Mouse (Mus musculus) heart, embryonic 13.5 days (tissue): Measurements from ENCODE around the gene Pcgf1. TPM values are rescaled to one million over a fixed set of nuclear protein-coding genes. Genes with fewer than 3 reads are reported as not detected.

Experiments
- ATAC-seq: fragments of 200-750 bp; cut with Nextera tagmentation; 2 replicates; pipeline ENCODE4 v1.8.0; 2017; ENCODE audit warnings: moderate TSS enrichment; ENCODE audit not compliant: insufficient number of reproducible peaks, low FRiP score, low TSS enrichment; ENCODE audit errors: extremely low read depth
- H3K27ac ChIP-seq: fragments of 300-500 bp; sonication (generic); replicated peaks from 2 replicates; pipeline ENCODE4 v1.5.1; 2015; ENCODE audit warnings: moderate library complexity, mild to moderate bottlenecking, inconsistent platforms
- H3K27me3 ChIP-seq: fragments of 300-500 bp; sonication (generic); replicated peaks from 2 replicates; pipeline ENCODE4 v1.6.1; 2015; ENCODE audit warnings: mild to moderate bottlenecking, inconsistent platforms
- H3K36me3 ChIP-seq: fragments of 300-500 bp; sonication (generic); 2 replicates; pipeline ENCODE4 v1.6.1; 2015; ENCODE audit warnings: mild to moderate bottlenecking, inconsistent platforms
- H3K4me1 ChIP-seq: fragments of 300-500 bp; sonication (generic); 2 replicates; pipeline ENCODE4 v1.6.1; 2015; ENCODE audit warnings: inconsistent platforms
- H3K4me2 ChIP-seq: fragments of 300-500 bp; sonication (generic); 2 replicates; pipeline ENCODE4 v1.6.1; 2015; ENCODE audit warnings: inconsistent platforms, mild to moderate bottlenecking, moderate library complexity
- H3K4me3 ChIP-seq: fragments of 300-500 bp; sonication (generic); 2 replicates; pipeline ENCODE4 v1.5.1; 2015; ENCODE audit warnings: moderate library complexity, mild to moderate bottlenecking, inconsistent platforms
- H3K9ac ChIP-seq: fragments of 300-500 bp; sonication (generic); 2 replicates; pipeline ENCODE4 v1.6.1; 2015; ENCODE audit warnings: inconsistent platforms, mild to moderate bottlenecking, moderate library complexity
- H3K9me3 ChIP-seq: fragments of 300-500 bp; sonication (generic); 2 replicates; pipeline ENCODE4 v1.6.1; 2016; ENCODE audit warnings: inconsistent platforms
- WGBS: fragments of 180-500 bp; shearing (Covaris S2); methylation state at CpG from one replicate; pipeline ENCODE4 v1.1.7; 2015; ENCODE audit warnings: mixed read lengths; 5-methylcytosine and 5-hydroxymethylcytosine counted together
- polyA plus RNA-seq: library from polyadenylated mRNA; unstranded; fragments of >200 nt; fragmentation: Nextera tagmentation; extraction: Ambion mirVana; gene quantifications from 2 replicates; pipeline ENCODE4 v1.2.1, GENCODE M21; 2015

The Pcgf1 gene
- polyA plus RNA-seq, 1 experiment from 2014 or later: 14.8 TPM

GRCm38 (mm10) chr6:83043561-83043960 lies 34.1 kb upstream of the Pcgf1 start:
- ATAC-seq: no peak
- H3K4me2 ChIP-seq: no peak overlapping the region; the same call in 1 of the 2 replicates
- peak overlapping the region; percentile 75 for H3K27ac ChIP-seq
- no peaks in the 10 kb centered on the region for H3K9me3 ChIP-seq
- no peaks in the 10 kb centered on the region for H3K36me3 ChIP-seq
- H3K4me3 ChIP-seq: no peak overlapping the region
- H3K4me1 ChIP-seq: peaks cover 26% of the 10 kb centered on the region
- WGBS: 56% methylated on average over 6 of the region's 6 CpGs
- peaks cover 51% of the 10 kb centered on the region for H3K27me3 ChIP-seq
- H3K9ac ChIP-seq: no peak overlapping the region

GRCm38 (mm10) chr6:83043993-83044392 lies 33.7 kb upstream of the Pcgf1 start:
- Histone ChIP-seq H3K27ac (peak overlapping the region; percentile 75), H3K9ac (0 out of 2 replicates have a peak overlapping the region, but pooled peaks have one; percentile 37), H3K27me3 (peaks cover 55% of the 10 kb centered on the region), H3K9me3 (no peaks in the 10 kb centered on the region), H3K4me2 (peak overlapping the region; percentile 16; the same call in 1 of the 2 replicates), H3K4me1 (peaks cover 22% of the 10 kb centered on the region), H3K4me3 (no peak overlapping the region), H3K36me3 (no peaks in the 10 kb centered on the region)
- ATAC-seq: 0 out of 2 replicates have a peak, but pooled peaks have one; percentile 2
- WGBS: 75% methylated on average over 5 of the region's 5 CpGs

GRCm38 (mm10) chr6:83044742-83045141 lies 32.9 kb upstream of the Pcgf1 start:
- peaks cover 62% of the 10 kb centered on the region for H3K27me3 ChIP-seq
- peak overlapping the region; percentile 75 for H3K27ac ChIP-seq
- H3K4me1 ChIP-seq: peaks cover 22% of the 10 kb centered on the region
- H3K9me3 ChIP-seq: no peaks in the 10 kb centered on the region
- ATAC-seq: peak; percentile 70
- no peaks in the 10 kb centered on the region for H3K36me3 ChIP-seq
- H3K4me2 ChIP-seq: peak overlapping the region; percentile 16
- no peak overlapping the region for H3K4me3 ChIP-seq
- no peak overlapping the region for H3K9ac ChIP-seq
- 24% methylated on average over 9 of the region's 9 CpGs for WGBS

- no peak overlapping the region for H3K9ac ChIP-seq
- peaks cover 22% of the 10 kb centered on the region for H3K36me3 ChIP-seq
Measured at GRCm38 (mm10) chr6:83049367-83049766, 28.3 kb upstream of the Pcgf1 start.

GRCm38 (mm10) chr6:83053136-83053960 lies 24.3 kb upstream of the Pcgf1 start:
- Histone ChIP-seq H3K4me3 (peak overlapping the region; percentile 84), H3K27me3 (peaks cover 19% of the 10 kb centered on the region), H3K36me3 (peaks cover 45% of the 10 kb centered on the region), H3K4me2 (peak overlapping the region; percentile 97), H3K27ac (peak overlapping the region; percentile 82), H3K9ac (peak overlapping the region; percentile 86), H3K4me1 (peaks cover 27% of the 10 kb centered on the region), H3K9me3 (no peaks in the 10 kb centered on the region)
- WGBS: 2% methylated on average over 26 of the region's 26 CpGs
- ATAC-seq: no peak

More at GRCm38 (mm10) chr6:83049367-83049766, 28.3 kb upstream of the Pcgf1 start:
- ATAC-seq: no peak
- H3K27ac ChIP-seq: no peak overlapping the region
- no peak overlapping the region for H3K4me2 ChIP-seq
- 66% methylated on average over 10 of the region's 10 CpGs for WGBS
- H3K27me3 ChIP-seq: peaks cover 35% of the 10 kb centered on the region
- no peaks in the 10 kb centered on the region for H3K9me3 ChIP-seq
- H3K4me1 ChIP-seq: peaks cover 24% of the 10 kb centered on the region
- H3K4me3 ChIP-seq: no peak overlapping the region

- peak within 1 kb of the TSS; percentile 86 for H3K9ac ChIP-seq
- peak within 1 kb of the TSS; percentile 97 for H3K4me2 ChIP-seq
- H3K27me3 ChIP-seq: peaks cover 20% of the 10 kb centered on the region
- ATAC-seq: peak; percentile 88
- peaks cover 47% of the 10 kb centered on the region for H3K36me3 ChIP-seq
- peak within 1 kb of the TSS; percentile 82 for H3K27ac ChIP-seq
- WGBS: under 1% methylated on average over 64 of the region's 64 CpGs
- no peaks in the 10 kb centered on the region for H3K9me3 ChIP-seq
- H3K4me3 ChIP-seq: peak within 1 kb of the TSS; percentile 84
- peaks cover 27% of the 10 kb centered on the region for H3K4me1 ChIP-seq
Measured at GRCm38 (mm10) chr6:83054074-83054851, 23.4 kb upstream of the Pcgf1 start, which contains the start of gene Aup1. Gene Aup1, plus strand, starts transcription at chr6:83054521.

GRCm38 (mm10) chr6:83054871-83055431 lies 22.7 kb upstream of the Pcgf1 start, which contains the start of gene Htra2:
Gene Htra2, minus strand, starts transcription at chr6:83055273.
- WGBS: 2% methylated on average over 46 of the region's 50 CpGs
- H3K4me2 ChIP-seq: peak within 1 kb of the TSS; percentile 97
- peaks cover 47% of the 10 kb centered on the region for H3K36me3 ChIP-seq
- H3K27me3 ChIP-seq: peaks cover 19% of the 10 kb centered on the region
- H3K9me3 ChIP-seq: no peaks in the 10 kb centered on the region
- H3K4me1 ChIP-seq: peaks cover 27% of the 10 kb centered on the region
- peak within 1 kb of the TSS; percentile 86 for H3K9ac ChIP-seq
- ATAC-seq: peak; percentile 10
- H3K4me3 ChIP-seq: peak within 1 kb of the TSS; percentile 84
- peak within 1 kb of the TSS; percentile 82 for H3K27ac ChIP-seq

- Histone ChIP-seq H3K36me3 (peaks cover 24% of the 10 kb centered on the region), H3K9me3 (no peaks in the 10 kb centered on the region), H3K4me2 (no peak within 1 kb of the TSS), H3K4me1 (peaks cover 21% of the 10 kb centered on the region), H3K27ac (no peak within 1 kb of the TSS), H3K4me3 (no peak within 1 kb of the TSS), H3K9ac (no peak within 1 kb of the TSS), H3K27me3 (peaks cover 43% of the 10 kb centered on the region)
- WGBS: 57% methylated on average over 3 of the region's 3 CpGs
- no peak for ATAC-seq
Measured at GRCm38 (mm10) chr6:83057790-83058189, 19.9 kb upstream of the Pcgf1 start, which contains the start of gene Dqx1. Gene Dqx1, plus strand, starts transcription at chr6:83057844.

GRCm38 (mm10) chr6:83058725-83059124 lies 18.9 kb upstream of the Pcgf1 start:
- H3K4me1 ChIP-seq: peaks cover 12% of the 10 kb centered on the region
- H3K9ac ChIP-seq: no peak overlapping the region
- no peak overlapping the region for H3K27ac ChIP-seq
- no peak overlapping the region for H3K4me3 ChIP-seq
- no peak overlapping the region for H3K4me2 ChIP-seq
- ATAC-seq: no peak
- H3K9me3 ChIP-seq: no peaks in the 10 kb centered on the region
- peaks cover 52% of the 10 kb centered on the region for H3K27me3 ChIP-seq
- peaks cover 24% of the 10 kb centered on the region for H3K36me3 ChIP-seq
- WGBS: 76% methylated on average over 2 of the region's 2 CpGs

- Histone ChIP-seq H3K4me2 (no peak overlapping the region), H3K36me3 (no peaks in the 10 kb centered on the region), H3K27me3 (peaks cover 100% of the 10 kb centered on the region), H3K27ac (no peak overlapping the region), H3K4me3 (no peak overlapping the region), H3K4me1 (peaks cover 24% of the 10 kb centered on the region), H3K9ac (no peak overlapping the region), H3K9me3 (no peaks in the 10 kb centered on the region)
- no peak for ATAC-seq
- 37% methylated on average over 8 of the region's 8 CpGs for WGBS
Measured at GRCm38 (mm10) chr6:83065995-83066394, 11.7 kb upstream of the Pcgf1 start.

GRCm38 (mm10) chr6:83066441-83066840 lies 11.2 kb upstream of the Pcgf1 start:
- Histone ChIP-seq H3K9ac (no peak overlapping the region), H3K27me3 (peaks cover 100% of the 10 kb centered on the region), H3K36me3 (no peaks in the 10 kb centered on the region), H3K9me3 (no peaks in the 10 kb centered on the region), H3K4me2 (no peak overlapping the region), H3K27ac (no peak overlapping the region), H3K4me1 (peaks cover 28% of the 10 kb centered on the region), H3K4me3 (no peak overlapping the region)
- 29% methylated on average over 6 of the region's 6 CpGs for WGBS
- no peak for ATAC-seq
